Mouse (Mus musculus) forebrain, postnatal 0 days (tissue): Measurements from ENCODE around the gene Wnt7a. TPM values are rescaled to one million over a fixed set of nuclear protein-coding genes. Genes with fewer than 3 reads are reported as not detected.
A peak's percentile ranks its signal among the peaks of the same experiment; 100 is the strongest.

Experiments used
- ATAC-seq: fragments of 200-750 bp; cut with Nextera tagmentation; 2 replicates; pipeline ENCODE4 v1.8.0; 2017; ENCODE audit warnings: mild to moderate bottlenecking, moderate library complexity
- DNase-seq: peaks from one replicate; pipeline ENCODE4 v3.0.0-alpha.2; 2015
- H3K27ac ChIP-seq: fragments of 300-500 bp; sonication (generic); 2 replicates; pipeline ENCODE4 v1.5.1; 2014; ENCODE audit warnings: low read depth, mild to moderate bottlenecking, antibody characterized with exemption, low read length, moderate library complexity, mixed read lengths
- H3K27me3 ChIP-seq: fragments of 300-500 bp; sonication (generic); 2 replicates; pipeline ENCODE4 v1.6.1; 2014; ENCODE audit warnings: mild to moderate bottlenecking, low read length, mixed read lengths; ENCODE audit not compliant: insufficient read depth
- H3K36me3 ChIP-seq: fragments of 300-500 bp; sonication (generic); 2 replicates; pipeline ENCODE4 v1.6.1; 2014; ENCODE audit warnings: mild to moderate bottlenecking, moderate library complexity; ENCODE audit not compliant: insufficient read depth
- H3K4me1 ChIP-seq: fragments of 300-500 bp; sonication (generic); 2 replicates; pipeline ENCODE4 v1.6.1; 2014; ENCODE audit warnings: antibody characterized with exemption; ENCODE audit not compliant: insufficient read depth
- H3K4me2 ChIP-seq: fragments of 300-500 bp; sonication (generic); 2 replicates; pipeline ENCODE4 v1.6.1; 2014; ENCODE audit warnings: low read depth, mild to moderate bottlenecking, moderate library complexity
- H3K4me3 ChIP-seq: fragments of 300-500 bp; sonication (generic); 2 replicates; pipeline ENCODE4 v1.5.1; 2014; ENCODE audit warnings: low read depth, low read length, mixed read lengths
- H3K9ac ChIP-seq: fragments of 300-500 bp; sonication (generic); 2 replicates; pipeline ENCODE4 v1.6.1; 2014; ENCODE audit warnings: mild to moderate bottlenecking
- H3K9me3 ChIP-seq: fragments of 300-500 bp; sonication (generic); 2 replicates; pipeline ENCODE4 v1.6.1; 2016; ENCODE audit warnings: low read length
- CTCF ChIP-seq: sonication (generic); IDR thresholded peaks from 2 replicates; pipeline ENCODE4 v1.5.1; 2016; ENCODE audit warnings: antibody characterized with exemption, control low read depth, low read depth
- whole genome bisulfite sequencing: fragments of 180-500 bp; shearing (Covaris S2); extraction: QIAGEN DNeasy Blood & Tissue Kit; methylation state at CpG from one replicate; pipeline ENCODE4 v1.1.7; 2014; 5-methylcytosine and 5-hydroxymethylcytosine counted together
- polyA plus RNA-seq: library from polyadenylated mRNA; unstranded; fragments of >200 nt; fragmentation: Nextera tagmentation; extraction: Ambion mirVana; gene quantifications from 2 replicates; pipeline ENCODE4 v1.2.1, GENCODE M21; 2015
- total RNA-seq: library from RNA; depleted of rRNA; stranded (reverse); fragments of >200 nt; gene quantifications from 2 replicates; pipeline ENCODE4 v1.2.3, GENCODE M21; 2014; rRNA removed

Gene Wnt7a
- total RNA-seq (18.7 and 20.5 TPM in 2 replicates), polyA plus RNA-seq (13.6 and 14.1 TPM in 2 replicates)

GRCm38 (mm10) chr6:91410961-91411368, at the start of gene Wnt7a:
Gene Wnt7a, minus strand, starts transcription at chr6:91411363.
- DNase-seq (no peak), ATAC-seq (peak; percentile 47)
- Histone ChIP-seq H3K27me3 (no peaks in the 10 kb centered on the region), H3K4me1 (no peaks in the 10 kb centered on the region), H3K9ac (peak within 1 kb of the TSS; percentile 77), H3K4me3 (peak within 1 kb of the TSS; percentile 80), H3K4me2 (peak within 1 kb of the TSS; percentile 93), H3K36me3 (peaks cover 6% of the 10 kb centered on the region; the same call in 1 of the 2 replicates), H3K27ac (peak within 1 kb of the TSS; percentile 81), H3K9me3 (no peaks in the 10 kb centered on the region)
- TF ChIP-seq CTCF: no peak
- 2% methylated on average over 49 of the region's 51 CpGs for WGBS

GRCm38 (mm10) chr6:91459471-91459870, 48.3 kb upstream of the Wnt7a start:
- Histone ChIP-seq H3K9ac (no peak overlapping the region), H3K36me3 (peaks cover 17% of the 10 kb centered on the region), H3K27ac (no peak overlapping the region), H3K4me3 (no peak overlapping the region), H3K4me2 (no peak overlapping the region), H3K9me3 (no peaks in the 10 kb centered on the region), H3K4me1 (no peaks in the 10 kb centered on the region), H3K27me3 (no peaks in the 10 kb centered on the region)
- 96% methylated on average over 1 of the region's 1 CpGs for WGBS
- no peak for DNase-seq
- TF ChIP-seq CTCF: no peak
- ATAC-seq: no peak

DNA sequence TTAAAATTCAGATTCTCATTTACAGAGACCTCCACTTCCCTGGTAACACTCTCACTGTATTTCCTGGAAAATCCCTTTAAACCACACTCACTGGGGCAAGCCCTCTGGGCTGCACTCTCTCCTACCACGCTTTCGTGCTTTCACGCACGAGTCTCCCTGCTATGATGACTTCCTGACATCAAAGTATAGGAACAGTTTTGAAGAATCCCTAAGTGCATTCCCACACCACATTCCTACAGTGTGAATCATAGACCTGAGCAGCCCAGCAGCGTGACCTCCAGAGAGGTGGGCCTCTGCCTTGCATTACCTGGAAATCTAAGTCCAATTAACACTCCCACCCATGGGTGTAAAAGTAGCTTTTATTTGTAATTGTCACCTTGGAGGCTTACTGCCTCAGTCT, 43.4 kb upstream of the Wnt7a start:
- Histone ChIP-seq H3K4me1 (no peaks in the 10 kb centered on the region), H3K4me2 (no peak overlapping the region), H3K27me3 (no peaks in the 10 kb centered on the region), H3K4me3 (no peak overlapping the region), H3K27ac (no peak overlapping the region), H3K9me3 (no peaks in the 10 kb centered on the region), H3K36me3 (no peaks in the 10 kb centered on the region), H3K9ac (no peak overlapping the region)
- ATAC-seq (no peak), DNase-seq (no peak)
- 80% methylated on average over 5 of the region's 5 CpGs for WGBS
- no peak for TF ChIP-seq CTCF

DNA sequence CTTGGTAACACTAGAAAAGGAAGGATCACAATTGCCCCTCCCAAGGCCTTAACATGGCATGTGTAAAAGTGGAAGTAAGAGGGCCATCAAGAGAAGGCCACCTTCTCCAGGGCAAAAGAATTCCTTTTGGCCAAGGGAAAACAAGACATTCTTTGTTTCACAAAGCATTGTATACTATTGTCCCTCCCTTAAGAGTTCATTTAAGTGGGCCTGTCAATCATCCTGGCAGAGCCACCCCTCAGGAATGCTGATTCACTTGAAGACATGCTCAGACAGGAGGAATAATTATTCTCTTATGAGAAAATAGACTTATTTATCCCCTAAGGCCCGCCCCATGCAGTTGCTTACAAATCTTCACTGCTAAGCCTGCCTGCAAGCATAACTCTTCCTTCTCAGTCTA, 40.9 kb upstream of the Wnt7a start:
- TF ChIP-seq CTCF: no peak
- no peaks in the 10 kb centered on the region for H3K36me3 ChIP-seq
- WGBS: 37% methylated on average over 1 of the region's 1 CpGs
- H3K9ac ChIP-seq: no peak overlapping the region
- no peaks in the 10 kb centered on the region for H3K9me3 ChIP-seq
- DNase-seq: no peak
- H3K4me3 ChIP-seq: no peak overlapping the region
- no peak for ATAC-seq
- H3K4me2 ChIP-seq: no peak overlapping the region
- no peak overlapping the region for H3K27ac ChIP-seq
- H3K27me3 ChIP-seq: no peaks in the 10 kb centered on the region
- H3K4me1 ChIP-seq: no peaks in the 10 kb centered on the region

- no peak overlapping the region for H3K4me3 ChIP-seq
- no peak overlapping the region for H3K27ac ChIP-seq
- H3K36me3 ChIP-seq: no peaks in the 10 kb centered on the region
- H3K4me1 ChIP-seq: no peaks in the 10 kb centered on the region
- ATAC-seq (no peak), DNase-seq (no peak)
- H3K27me3 ChIP-seq: no peaks in the 10 kb centered on the region
- no peak overlapping the region for H3K4me2 ChIP-seq
- TF ChIP-seq CTCF: no peak
- 48% methylated on average over 3 of the region's 3 CpGs for WGBS
- no peaks in the 10 kb centered on the region for H3K9me3 ChIP-seq
- H3K9ac ChIP-seq: no peak overlapping the region
These were observed 38.5 kb upstream of the Wnt7a start for GRCm38 (mm10) chr6:91449472-91450225.

- WGBS: 82% methylated on average over 3 of the region's 3 CpGs
- 0 out of 2 replicates have a peak, but pooled peaks cover 5% of the 10 kb centered on the region for H3K4me1 ChIP-seq
- no peaks in the 10 kb centered on the region for H3K27me3 ChIP-seq
- no peak overlapping the region for H3K4me3 ChIP-seq
- H3K27ac ChIP-seq: no peak overlapping the region
- H3K4me2 ChIP-seq: no peak overlapping the region
- no peak for ATAC-seq
- H3K9me3 ChIP-seq: no peaks in the 10 kb centered on the region
- no peak for TF ChIP-seq CTCF
- no peak overlapping the region for H3K9ac ChIP-seq
- no peak for DNase-seq
- H3K36me3 ChIP-seq: no peaks in the 10 kb centered on the region
These were observed 34.2 kb upstream of the Wnt7a start for GRCm38 (mm10) chr6:91445316-91445715.

DNA sequence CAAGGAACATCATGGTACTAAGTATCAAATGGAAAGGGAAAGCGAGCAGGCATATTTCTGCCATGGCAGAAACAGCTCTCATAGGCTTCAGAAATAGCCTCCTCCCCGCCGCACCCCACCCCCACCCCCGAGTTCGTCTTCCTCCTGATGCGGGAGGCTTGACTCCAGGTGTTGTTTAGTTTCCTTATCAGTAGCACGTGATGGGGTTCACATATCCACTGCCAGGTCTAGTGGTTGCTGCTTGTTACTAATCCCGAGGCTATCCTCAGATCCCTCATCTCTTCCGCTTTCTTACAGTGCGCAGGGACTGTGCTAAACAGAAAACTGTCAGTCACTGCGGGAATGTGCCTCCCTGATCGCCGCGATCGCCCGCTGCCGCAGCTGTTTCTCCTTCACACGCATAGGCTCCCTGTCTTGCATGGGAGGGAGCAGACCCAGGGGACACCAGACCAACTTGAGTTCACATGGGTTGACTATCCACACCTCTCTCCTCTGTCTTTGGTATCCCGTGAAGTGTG, 30.0 kb upstream of the Wnt7a start:
- H3K36me3 ChIP-seq: no peaks in the 10 kb centered on the region
- 0 out of 2 replicates have a peak, but pooled peaks cover 5% of the 10 kb centered on the region for H3K4me1 ChIP-seq
- peak overlapping the region; percentile 53 for H3K4me3 ChIP-seq
- DNase-seq (no peak), ATAC-seq (peak; percentile 72)
- H3K4me2 ChIP-seq: peak overlapping the region; percentile 91
- no peak for TF ChIP-seq CTCF
- H3K9ac ChIP-seq: peak overlapping the region; percentile 68
- no peaks in the 10 kb centered on the region; the same call in 1 of the 2 replicates for H3K27me3 ChIP-seq
- no peaks in the 10 kb centered on the region for H3K9me3 ChIP-seq
- 3% methylated on average over 19 of the region's 19 CpGs for WGBS
- peak overlapping the region; percentile 76 for H3K27ac ChIP-seq
